Mouse (Mus musculus) cerebellum, adult 2 months (tissue): ENCODE measurements around the gene Rapgef1.

Experiments used
- CTCF ChIP-seq: fragments of 200-500 bp; IDR thresholded peaks from 2 replicates; pipeline ENCODE4 v1.5.1; 2011; ENCODE audit warnings: low read depth, mild to moderate bottlenecking, control low read depth, low read length, moderate library complexity, borderline replicate concordance; ENCODE audit not compliant: insufficient read depth
- POLR2A ChIP-seq: fragments of 200-500 bp; IDR thresholded peaks from 2 replicates; pipeline ENCODE4 v1.6.1; 2011; ENCODE audit warnings: low read length, control low read depth, borderline replicate concordance; ENCODE audit not compliant: insufficient read depth

DNA sequence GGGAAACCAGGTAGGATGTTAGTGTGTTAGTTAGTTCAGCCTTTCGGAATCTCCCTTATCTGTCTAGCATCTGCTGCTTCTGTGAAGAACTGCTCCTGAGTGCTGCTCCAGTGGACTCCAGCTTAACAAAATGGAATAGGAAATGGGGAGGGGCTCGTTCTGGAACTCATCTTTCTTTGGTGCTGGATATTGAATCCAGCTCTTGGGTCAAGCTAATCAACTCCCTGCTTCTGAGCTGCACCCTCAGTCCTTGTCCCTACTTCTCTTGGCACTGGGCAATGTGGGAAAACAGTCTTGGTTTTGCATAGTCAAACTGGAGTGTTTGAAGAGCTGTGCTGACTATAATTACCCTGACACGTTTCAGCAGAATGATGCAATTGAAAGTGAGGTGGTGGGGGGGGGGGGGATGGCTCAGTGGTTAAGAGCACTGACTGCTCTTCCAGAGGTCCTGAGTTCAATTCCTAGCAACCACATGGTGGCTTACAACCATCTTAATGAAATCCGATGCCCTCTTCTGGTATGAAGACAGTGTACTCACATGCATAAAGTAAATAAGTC lies 25.6 kb downstream of the Rapgef1 start:
- TF ChIP-seq CTCF (no peak), POLR2A (no peak)
